Mouse (Mus musculus) kidney, adult 18-20 months (tissue): ENCODE results near the gene Ankrd61.

ENCODE experiments used
- DNase-seq: peaks from one replicate; pipeline ENCODE4 v3.0.0; 2021

The Ankrd61 gene

DNA sequence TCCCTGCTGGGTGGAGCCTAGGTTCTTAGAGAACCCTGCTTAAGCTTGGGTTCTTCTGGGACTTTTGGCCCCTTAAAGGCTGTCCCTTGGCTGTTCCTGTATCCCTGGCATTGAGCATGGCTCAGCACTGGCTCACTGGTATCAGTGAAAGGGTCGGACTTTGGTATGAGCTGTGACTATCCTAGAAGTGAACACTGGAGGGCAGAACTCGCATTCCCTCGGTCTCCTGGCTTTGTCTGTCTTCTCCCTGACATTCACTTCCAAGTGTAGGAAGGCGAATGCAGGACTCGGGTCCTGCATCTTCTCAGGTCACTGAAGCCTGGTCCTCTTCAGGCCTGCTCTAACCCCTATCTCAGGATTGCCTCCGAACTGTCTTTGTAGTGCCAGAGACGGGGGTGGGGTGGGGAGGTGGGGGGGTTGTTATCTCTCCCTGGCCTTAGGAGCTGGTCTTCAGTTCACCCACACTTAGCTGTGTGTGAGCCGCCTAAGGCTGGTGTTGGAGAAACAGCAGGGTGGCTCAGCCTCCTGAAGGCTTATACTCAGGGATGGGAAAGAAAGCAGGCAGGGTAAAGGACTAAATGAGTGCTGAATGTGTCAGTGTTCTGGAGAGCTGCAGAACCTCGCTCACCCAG, 5.1 kb downstream of the Ankrd61 start:
- DNase-seq: no peak

DNA sequence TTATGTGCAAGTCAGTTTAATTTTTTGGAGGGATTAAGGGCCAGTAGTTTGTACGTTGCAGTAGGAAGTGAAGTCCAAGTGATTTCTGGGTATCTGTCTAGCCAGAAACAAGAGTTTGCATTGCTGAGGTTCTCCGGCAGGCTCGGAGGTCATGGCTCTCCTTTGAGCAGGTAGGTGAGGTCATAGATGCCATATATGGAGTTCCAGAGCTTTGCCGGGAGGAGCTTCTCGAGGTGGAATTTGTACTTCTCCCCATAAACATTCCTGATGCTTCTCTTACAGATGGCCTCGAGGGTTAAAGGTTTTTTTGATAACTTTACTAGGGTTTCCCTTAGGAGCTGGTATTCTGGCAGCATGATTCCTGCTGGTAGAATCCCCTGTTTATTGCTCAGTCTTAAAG, 6.7 kb downstream of the Ankrd61 start:
- no peak for DNase-seq

DNA sequence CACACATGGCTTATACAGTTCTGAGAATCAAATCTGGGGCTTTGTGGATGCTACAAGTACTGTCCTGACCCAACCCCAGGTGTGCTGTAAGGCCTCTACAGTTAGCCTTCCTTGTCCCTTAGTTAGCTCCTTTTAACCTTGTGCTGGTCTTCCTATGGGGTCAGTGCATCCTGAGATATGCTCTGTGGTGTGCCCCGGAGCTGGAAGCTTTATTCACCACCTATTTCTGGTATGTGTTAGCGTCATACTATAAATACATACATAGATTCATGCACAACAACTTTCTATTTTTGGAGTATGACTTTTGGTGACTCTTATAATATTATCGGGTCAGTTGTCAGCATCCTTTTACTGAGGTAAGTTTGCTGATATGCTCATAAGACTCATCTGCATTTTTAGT, 12.2 kb downstream of the Ankrd61 start:
- DNase-seq: no peak

- DNase-seq: no peak
Measured at GRCm38 (mm10) chr5:143874571-143874970, 22.9 kb downstream of the Ankrd61 start.

DNA sequence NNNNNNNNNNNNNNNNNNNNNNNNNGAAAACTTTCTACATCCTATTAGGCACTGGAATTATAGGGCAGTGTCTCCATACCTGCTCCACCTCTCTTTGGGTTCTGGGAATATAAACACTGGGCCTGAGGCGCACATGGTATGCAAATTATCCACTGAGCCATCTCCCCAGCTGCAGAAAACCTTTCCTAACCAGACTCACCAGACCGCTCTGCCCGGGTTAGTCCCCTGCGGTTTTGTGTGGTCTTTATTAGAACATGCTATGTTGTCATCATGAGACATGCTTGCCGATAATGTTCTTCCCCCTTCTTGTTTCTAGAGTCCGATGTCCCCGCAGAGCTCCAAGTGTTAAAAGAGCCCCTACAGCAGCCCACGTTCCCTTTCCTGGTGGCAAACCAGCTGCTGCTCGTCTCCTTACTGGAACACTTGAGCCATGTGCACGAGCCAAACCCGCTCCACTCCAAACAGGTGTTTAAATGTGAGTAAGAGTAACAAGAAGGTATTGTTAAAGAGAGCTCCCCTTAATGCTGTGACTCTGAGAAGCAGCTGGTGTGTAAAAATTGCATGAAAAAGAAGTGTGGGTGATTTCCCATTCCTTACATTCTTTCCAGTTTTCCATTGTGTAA, 25.8 kb downstream of the Ankrd61 start:
- DNase-seq: no peak
